Mouse (Mus musculus) megakaryocyte, embryonic 14.5 days (primary cell): ENCODE measurements around the gene Gata2.

Experiments
- FLI1 ChIP-seq: IDR thresholded peaks from 2 replicates; pipeline ENCODE4 v1.6.1; 2012; ENCODE audit warnings: low read length, inconsistent platforms, mixed read lengths
- GATA1 ChIP-seq: IDR thresholded peaks from 3 replicates; pipeline ENCODE4 v1.6.1; 2012; ENCODE audit warnings: mixed read lengths, low read length, inconsistent platforms, borderline replicate concordance

GRCm38 (mm10) chr6:88190310-88191023 is 3.2 kb upstream of the Gata2 start:
- TF ChIP-seq GATA1 (no peak), FLI1 (no peak)
